ENCODE assay signal across 26 mouse cellular contexts in genomic region chr11:95053062-95053461, GRCm38 (mm10). TPM values are rescaled to one million over a fixed set of nuclear protein-coding genes. Genes with fewer than 3 reads are reported as not detected.
A peak's percentile ranks its signal among the peaks of the same experiment; 100 is the strongest.
DNase-seq lines count a peak whose midpoint lies in the region; ATAC-seq and TF ChIP-seq lines count a peak whose summit lies in the region.
"Had no signal": no experiment of that assay in that cellular context is flagged by ENCODE, and none has a peak within 500 bp of the region (broad histone marks: within the 10 kb centered on the region; RNA-seq: fewer than 3 reads in every experiment).

No protein-coding gene starts in this region.

- no peak overlapping the region for H3K4me2 ChIP-seq in hindbrain, postnatal 0 days (ENCODE audit: low read depth, low read length)
- H3K4me2 ChIP-seq in hindbrain, embryonic 16.5 days (ENCODE audit: low read length) = no peak overlapping the region
- no peak overlapping the region for H3K4me2 ChIP-seq in forebrain, embryonic 13.5 days
- H3K4me2 ChIP-seq: embryonic facial prominence, embryonic 13.5 days; forebrain, embryonic 12.5 days; heart, embryonic 12.5 days; heart, embryonic 15.5 days; hindbrain, embryonic 13.5 days had no signal

- no peak overlapping the region for H3K9ac ChIP-seq in hindbrain, postnatal 0 days (replicated peaks; ENCODE audit: low read length)
- H3K9ac ChIP-seq in hindbrain, embryonic 16.5 days (ENCODE audit: low read depth, low read length) = no peak overlapping the region
- H3K9ac ChIP-seq in forebrain, embryonic 13.5 days = no peak overlapping the region
- H3K9ac ChIP-seq: embryonic facial prominence, embryonic 13.5 days; forebrain, embryonic 12.5 days; heart, embryonic 12.5 days; heart, embryonic 15.5 days; hindbrain, embryonic 13.5 days had no signal

- no peak overlapping the region for H3K27ac ChIP-seq in hindbrain, postnatal 0 days
- H3K27ac ChIP-seq in hindbrain, embryonic 16.5 days (ENCODE audit: low read depth, low read length) = no peak overlapping the region
- no peak overlapping the region for H3K27ac ChIP-seq in forebrain, embryonic 13.5 days
- H3K27ac ChIP-seq: embryonic facial prominence, embryonic 13.5 days; forebrain, embryonic 12.5 days; heart, embryonic 15.5 days; hindbrain, embryonic 10.5 days; hindbrain, embryonic 13.5 days had no signal

- TF ChIP-seq CTCF in hindbrain, postnatal 0 days (IDR thresholded peaks at IDR 0.05; ENCODE audit: low read depth) = no peak
- TF ChIP-seq CTCF in E14TG2a.4 (conservative IDR thresholded peaks at IDR 0.05; ENCODE audit: low read length) = no peak

- DNase-seq in gastrocnemius, postnatal 10 days = peak; percentile 42
- DNase-seq in gastrocnemius, adult 8-10 months (ENCODE audit: low spot score in 2 of 2) = no peak
- DNase-seq in hindbrain, postnatal 0 days (ENCODE audit: low spot score) = peak; percentile 15
- DNase-seq: adrenal gland, adult 2 months; adrenal gland, postnatal 14 days; B cell, adult 2 months; cerebellum, adult 11 months; cerebellum, adult 9-11 months; gastrocnemius, postnatal 25 days; heart, postnatal 36 days; kidney, adult 2 months had no signal

- no peak overlapping the region for H3K4me3 ChIP-seq in hindbrain, postnatal 0 days (ENCODE audit: low read length)
- no peak overlapping the region for H3K4me3 ChIP-seq in hindbrain, embryonic 16.5 days (ENCODE audit: low read length)
- 0 out of 2 replicates have a peak overlapping the region, but pooled peaks have one; percentile 1 for H3K4me3 ChIP-seq in E14TG2a.4 (replicated peaks; ENCODE audit: low read length)
- no peak overlapping the region for H3K4me3 ChIP-seq in forebrain, embryonic 13.5 days
- H3K4me3 ChIP-seq: embryonic facial prominence, embryonic 13.5 days; erythroblast, embryonic 14.5 days; forebrain, embryonic 12.5 days; heart, embryonic 12.5 days; heart, embryonic 15.5 days; hindbrain, embryonic 10.5 days; hindbrain, embryonic 13.5 days had no signal

- no peaks in the 10 kb centered on the region for H3K9me3 ChIP-seq in hindbrain, postnatal 0 days (ENCODE audit: low read length)
- H3K9me3 ChIP-seq in hindbrain, embryonic 16.5 days (ENCODE audit: control insufficient read depth, low read length) = no peaks in the 10 kb centered on the region
- H3K9me3 ChIP-seq in E14TG2a.4 (ENCODE audit: low read length) = no peaks in the 10 kb centered on the region
- no peaks in the 10 kb centered on the region for H3K9me3 ChIP-seq in forebrain, embryonic 13.5 days (replicated peaks)
- H3K9me3 ChIP-seq: embryonic facial prominence, embryonic 13.5 days; forebrain, embryonic 12.5 days; heart, embryonic 12.5 days; heart, embryonic 15.5 days; hindbrain, embryonic 10.5 days; hindbrain, embryonic 13.5 days had no signal

- 63% methylated on average over 9 of the region's 9 CpGs for WGBS in hindbrain, postnatal 0 days
- WGBS in hindbrain, embryonic 16.5 days = 76% methylated on average over 9 of the region's 9 CpGs
- WGBS in forebrain, embryonic 13.5 days = 79% methylated on average over 9 of the region's 9 CpGs

- H3K27me3 ChIP-seq in hindbrain, postnatal 0 days (ENCODE audit: insufficient read depth, low read length) = no peaks in the 10 kb centered on the region
- no peaks in the 10 kb centered on the region for H3K27me3 ChIP-seq in hindbrain, embryonic 16.5 days (replicated peaks; ENCODE audit: control insufficient read depth, insufficient read depth, low read length)
- peaks cover 4% of the 10 kb centered on the region for H3K27me3 ChIP-seq in E14TG2a.4 (ENCODE audit: insufficient read depth, low read length)
- H3K27me3 ChIP-seq in forebrain, embryonic 13.5 days = peaks cover 13% of the 10 kb centered on the region; the same call in 1 of the 2 replicates
- H3K27me3 ChIP-seq: CH12.LX; heart, embryonic 15.5 days had no signal

- H3K36me3 ChIP-seq in hindbrain, postnatal 0 days (ENCODE audit: insufficient read depth, low read length) = peaks cover 13% of the 10 kb centered on the region; the same call in 1 of the 2 replicates
- H3K36me3 ChIP-seq in hindbrain, embryonic 16.5 days (ENCODE audit: control insufficient read depth, insufficient read depth, low read length) = peaks cover 8% of the 10 kb centered on the region
- peaks cover 55% of the 10 kb centered on the region for H3K36me3 ChIP-seq in E14TG2a.4 (ENCODE audit: insufficient read depth, low read length)
- no peaks in the 10 kb centered on the region for H3K36me3 ChIP-seq in forebrain, embryonic 13.5 days (ENCODE audit: poor library complexity, severe bottlenecking)
- H3K36me3 ChIP-seq: embryonic facial prominence, embryonic 13.5 days; forebrain, embryonic 12.5 days had no signal

- H3K4me1 ChIP-seq in hindbrain, postnatal 0 days (ENCODE audit: insufficient read depth, low read length) = no peaks in the 10 kb centered on the region
- H3K4me1 ChIP-seq in hindbrain, embryonic 16.5 days (ENCODE audit: control insufficient read depth, insufficient read depth, low read depth, low read length) = no peaks in the 10 kb centered on the region
- H3K4me1 ChIP-seq in E14TG2a.4 (replicated peaks; ENCODE audit: low read depth, low read length) = peaks cover 26% of the 10 kb centered on the region
- peaks cover 14% of the 10 kb centered on the region for H3K4me1 ChIP-seq in forebrain, embryonic 13.5 days

- ATAC-seq in hindbrain, postnatal 0 days = no peak
- ATAC-seq in hindbrain, embryonic 16.5 days = no peak
- ATAC-seq in forebrain, embryonic 13.5 days = no peak
- ATAC-seq: forebrain, embryonic 16.5 days; intestine, postnatal 0 days had no signal

RNA-seq across cellular contexts. Expression of gene Pdk2, which starts 11.9 kb away (rescaled TPM):
- 100 to 1,000 TPM; 345 to 347 TPM for total RNA-seq in gastrocnemius, postnatal 10 days (2021)
- total RNA-seq in gastrocnemius, adult 8-10 months (2022) = 100 to 1,000 TPM; 484 to 519 (median 495) TPM
- 25.0 and 32.0 TPM in 2 replicates for total RNA-seq in hindbrain, postnatal 0 days (2014; rRNA removed)
- polyA plus RNA-seq in hindbrain, postnatal 0 days (2015; fragmentation: Nextera tagmentation; extraction: Ambion mirVana) = 46.8 and 49.0 TPM in 2 replicates
- 34.6 and 42.1 TPM in 2 replicates for polyA plus RNA-seq in hindbrain, embryonic 16.5 days (2015; fragmentation: Nextera tagmentation; extraction: Ambion mirVana)
- polyA plus RNA-seq in forebrain, embryonic 13.5 days (2015; fragmentation: Nextera tagmentation; extraction: Ambion mirVana) = 19.7 and 20.2 TPM in 2 replicates
- total RNA-seq: CH12.LX had no signal

RNA-seq across cellular contexts. Expression of gene Itga3, which starts 23.5 kb away (rescaled TPM):
- total RNA-seq in gastrocnemius, postnatal 10 days (2021) = 1 to 10 TPM; 3.4 to 4.6 TPM
- total RNA-seq in gastrocnemius, adult 8-10 months (2022) = 1 to 10 TPM; 3.6 to 5.3 (median 4.1) TPM
- 55.4 and 68.8 TPM in 2 replicates for total RNA-seq in hindbrain, postnatal 0 days (2014; rRNA removed)
- 13.2 and 14.4 TPM in 2 replicates for polyA plus RNA-seq in hindbrain, postnatal 0 days (2015; fragmentation: Nextera tagmentation; extraction: Ambion mirVana)
- polyA plus RNA-seq in hindbrain, embryonic 16.5 days (2015; fragmentation: Nextera tagmentation; extraction: Ambion mirVana) = 16.7 and 19.3 TPM in 2 replicates
- polyA plus RNA-seq in forebrain, embryonic 13.5 days (2015; fragmentation: Nextera tagmentation; extraction: Ambion mirVana) = 2.4 and 3.9 TPM in 2 replicates
- total RNA-seq: granulocyte monocyte progenitor cell, adult 5-6 weeks; MEL had no signal

RNA-seq across cellular contexts. Expression of gene Samd14, which starts 43.4 kb away (rescaled TPM):
- 1 to 10 TPM; 3.5 to 6.1 TPM for total RNA-seq in gastrocnemius, postnatal 10 days (2021)
- total RNA-seq in gastrocnemius, adult 8-10 months (2022) = under 1 TPM; 0.24 to 0.62 (median 0.45) TPM
- 216 and 223 TPM in 2 replicates for total RNA-seq in hindbrain, postnatal 0 days (2014; rRNA removed)
- 128 and 137 TPM in 2 replicates for polyA plus RNA-seq in hindbrain, postnatal 0 days (2015; fragmentation: Nextera tagmentation; extraction: Ambion mirVana)
- 160 and 181 TPM in 2 replicates for polyA plus RNA-seq in hindbrain, embryonic 16.5 days (2015; fragmentation: Nextera tagmentation; extraction: Ambion mirVana)
- 89.2 and 95.0 TPM in 2 replicates for polyA plus RNA-seq in forebrain, embryonic 13.5 days (2015; fragmentation: Nextera tagmentation; extraction: Ambion mirVana)

Comparison
In these comparisons a context has a peak if more than half of its experiments do, and no peak if none do; other contexts are left out.
1. DNase-seq: peak in gastrocnemius, postnatal 10 days (single experiment) and hindbrain, postnatal 0 days (single experiment); none in gastrocnemius, adult 8-10 months (0 of 2).
2. RNA of gene Pdk2, which starts 11.9 kb away (total RNA-seq): 484 to 519 TPM in gastrocnemius, adult 8-10 months and 345 to 347 TPM in gastrocnemius, postnatal 10 days; 25.0 to 32.0 TPM in hindbrain, postnatal 0 days; every median in the first group is over 10 times any median in the second.
3. RNA of gene Samd14, which starts 43.4 kb away (total RNA-seq): 216 to 223 TPM in hindbrain, postnatal 0 days; 3.5 to 6.1 TPM in gastrocnemius, postnatal 10 days and 0.24 to 0.62 TPM in gastrocnemius, adult 8-10 months; every median in the first group is over 10 times any median in the second.